Mouse (Mus musculus) brain, embryonic 14.5 days (tissue): ENCODE results near the gene Mitd1.

Experiments
- CTCF ChIP-seq: fragments of 200-500 bp; IDR thresholded peaks from 2 replicates; pipeline ENCODE4 v1.5.1; 2012; ENCODE audit warnings: inconsistent platforms, mild to moderate bottlenecking, moderate library complexity, borderline replicate concordance; ENCODE audit not compliant: insufficient read depth, insufficient read length; ENCODE audit errors: extremely low read depth
- POLR2A ChIP-seq: fragments of 200-500 bp; IDR thresholded peaks from 2 replicates; pipeline ENCODE4 v1.6.1; 2012; ENCODE audit warnings: mild to moderate bottlenecking, inconsistent platforms, borderline replicate concordance; ENCODE audit not compliant: poor library complexity, insufficient read depth, insufficient read length, severe bottlenecking; ENCODE audit errors: extremely low read depth

- TF ChIP-seq CTCF = no peak
- TF ChIP-seq POLR2A = no peak
Measured at GRCm38 (mm10) chr1:37900288-37900687, 10.1 kb upstream of the Mitd1 start.
